Mouse (Mus musculus): ENCODE results near the gene Prkd3.

- TF ChIP-seq CTCF (IDR thresholded peaks at IDR 0.05; ENCODE audit: extremely low read depth, insufficient read depth, insufficient read length, insufficient replicate concordance) (no peak), POLR2A (IDR thresholded peaks at IDR 0.05; ENCODE audit: low read depth, low read length) (no peak)
Observed at GRCm38 (mm10) chr17:79024544-79024943, 3.9 kb upstream of the Prkd3 start.
